Mouse (Mus musculus) stomach, embryonic 15.5 days (tissue): ENCODE measurements around the gene Tnfrsf25. TPM values are rescaled to one million over a fixed set of nuclear protein-coding genes. Genes with fewer than 3 reads are reported as not detected.

Experiments used
- polyA plus RNA-seq: library from polyadenylated mRNA; unstranded; fragments of >200 nt; fragmentation: Nextera tagmentation; extraction: Ambion mirVana; gene quantifications from 2 replicates; pipeline ENCODE4 v1.2.1, GENCODE M21; 2015

The Tnfrsf25 gene
- polyA plus RNA-seq, 1 experiment from 2014 or later, result 1.4 TPM

Other genes starting within 250 kb of the Tnfrsf25 start
- gene Dnajc11, start 182.2 kb upstream of the Tnfrsf25 start, polyA plus RNA-seq, result 55.2 and 67.3 TPM in 2 replicates
- gene Thap3, start 126.9 kb upstream of the Tnfrsf25 start, polyA plus RNA-seq, result 39.4 and 39.7 TPM in 2 replicates
- 22.1 and 23.4 TPM in 2 replicates for gene Phf13, start 119.7 kb upstream of the Tnfrsf25 start, polyA plus RNA-seq
- gene Klhl21, start 107.1 kb upstream of the Tnfrsf25 start, polyA plus RNA-seq, result 13.5 and 14.0 TPM in 2 replicates
- gene Zbtb48, start 88.3 kb upstream of the Tnfrsf25 start, polyA plus RNA-seq, result 16.8 and 17.6 TPM in 2 replicates
- 0.28 and 0.31 TPM in 2 replicates for gene Tas1r1, start 77.4 kb upstream of the Tnfrsf25 start, polyA plus RNA-seq
- 30.8 and 32.9 TPM in 2 replicates for gene Nol9, start 76.6 kb upstream of the Tnfrsf25 start, polyA plus RNA-seq
- gene Plekhg5, start 43.4 kb upstream of the Tnfrsf25 start, polyA plus RNA-seq, result 11.9 and 13.2 TPM in 2 replicates
- 15.9 and 19.2 TPM in 2 replicates for gene Espn, start 36.4 kb downstream of the Tnfrsf25 start, polyA plus RNA-seq
- 0.43 and 0.44 TPM in 2 replicates for gene Hes2, start 42.9 kb downstream of the Tnfrsf25 start, polyA plus RNA-seq
- 60.0 and 63.1 TPM in 2 replicates for gene Acot7, start 62.2 kb downstream of the Tnfrsf25 start, polyA plus RNA-seq
- gene Gpr153, start 158.3 kb downstream of the Tnfrsf25 start, polyA plus RNA-seq, result 12.9 and 13.5 TPM in 2 replicates
- gene Hes3, start 175.7 kb downstream of the Tnfrsf25 start, polyA plus RNA-seq, result 0.09 TPM in 1 of 2 replicates, not detected in the other
- 19.1 and 21.4 TPM in 2 replicates for gene Icmt, start 181.3 kb downstream of the Tnfrsf25 start, polyA plus RNA-seq
- gene Rnf207, start 203.1 kb downstream of the Tnfrsf25 start, polyA plus RNA-seq, result 1.0 TPM in 2 replicates
- 372 and 377 TPM in 2 replicates for gene Rpl22, start 209.8 kb downstream of the Tnfrsf25 start, polyA plus RNA-seq
- 1.4 and 1.5 TPM in 2 replicates for gene Chd5, start 222.7 kb downstream of the Tnfrsf25 start, polyA plus RNA-seq